Mouse (Mus musculus): ENCODE results near the gene Capn1. TPM values are rescaled to one million over a fixed set of nuclear protein-coding genes. Genes with fewer than 3 reads are reported as not detected.

Gene Capn1
- total and polyA plus RNA-seq, 2 experiments from 2014 or later = 3.3 to 7.7 TPM

GRCm38 (mm10) chr19:5954031-5954710 is 61.5 kb downstream of the Capn1 start:
- Histone ChIP-seq H3K4me2 (ENCODE audit: low read depth) (no peak overlapping the region), H3K4me3 (ENCODE audit: low read depth, low read length) (no peak overlapping the region), H3K36me3 (ENCODE audit: insufficient read depth) (peaks cover 25% of the 10 kb centered on the region), H3K4me1 (ENCODE audit: insufficient read depth) (no peaks in the 10 kb centered on the region), H3K9ac (no peak overlapping the region), H3K9me3 (ENCODE audit: low read length) (no peaks in the 10 kb centered on the region), H3K27ac (ENCODE audit: low read depth, low read length) (no peak overlapping the region), H3K27me3 (ENCODE audit: insufficient read depth, low read length) (no peaks in the 10 kb centered on the region)
- DNase-seq (no peak), ATAC-seq (no peak)
- 90% methylated on average over 22 of the region's 22 CpGs for WGBS
- no peak for TF ChIP-seq CTCF (IDR thresholded peaks at IDR 0.05; ENCODE audit: low read depth)

- H3K9me3 ChIP-seq (ENCODE audit: low read length) = no peaks in the 10 kb centered on the region
- no peak overlapping the region for H3K4me3 ChIP-seq (ENCODE audit: low read depth, low read length)
- 94% methylated on average over 19 of the region's 19 CpGs for WGBS
- TF ChIP-seq CTCF (IDR thresholded peaks at IDR 0.05; ENCODE audit: low read depth) = no peak
- ATAC-seq (no peak), DNase-seq (no peak)
- H3K4me2 ChIP-seq (ENCODE audit: low read depth) = no peak overlapping the region
- H3K27ac ChIP-seq (ENCODE audit: low read depth, low read length) = no peak overlapping the region
- H3K4me1 ChIP-seq (ENCODE audit: insufficient read depth) = no peaks in the 10 kb centered on the region
- peaks cover 27% of the 10 kb centered on the region for H3K36me3 ChIP-seq (ENCODE audit: insufficient read depth)
- H3K27me3 ChIP-seq (ENCODE audit: insufficient read depth, low read length) = no peaks in the 10 kb centered on the region
- H3K9ac ChIP-seq = no peak overlapping the region
These were observed 62.4 kb downstream of the Capn1 start for GRCm38 (mm10) chr19:5953201-5953770.

- Histone ChIP-seq H3K4me2 (ENCODE audit: low read depth) (no peak overlapping the region), H3K27ac (ENCODE audit: low read depth, low read length) (no peak overlapping the region), H3K4me3 (ENCODE audit: low read depth, low read length) (no peak overlapping the region), H3K9me3 (ENCODE audit: low read length) (no peaks in the 10 kb centered on the region), H3K9ac (no peak overlapping the region), H3K27me3 (ENCODE audit: insufficient read depth, low read length) (no peaks in the 10 kb centered on the region), H3K36me3 (ENCODE audit: insufficient read depth) (peaks cover 28% of the 10 kb centered on the region), H3K4me1 (ENCODE audit: insufficient read depth) (no peaks in the 10 kb centered on the region)
- ATAC-seq = no peak
- 93% methylated on average over 13 of the region's 13 CpGs for WGBS
- no peak for TF ChIP-seq CTCF (IDR thresholded peaks at IDR 0.05; ENCODE audit: low read depth)
- DNase-seq = no peak
These were observed 63.5 kb downstream of the Capn1 start for GRCm38 (mm10) chr19:5952071-5952691.

DNA sequence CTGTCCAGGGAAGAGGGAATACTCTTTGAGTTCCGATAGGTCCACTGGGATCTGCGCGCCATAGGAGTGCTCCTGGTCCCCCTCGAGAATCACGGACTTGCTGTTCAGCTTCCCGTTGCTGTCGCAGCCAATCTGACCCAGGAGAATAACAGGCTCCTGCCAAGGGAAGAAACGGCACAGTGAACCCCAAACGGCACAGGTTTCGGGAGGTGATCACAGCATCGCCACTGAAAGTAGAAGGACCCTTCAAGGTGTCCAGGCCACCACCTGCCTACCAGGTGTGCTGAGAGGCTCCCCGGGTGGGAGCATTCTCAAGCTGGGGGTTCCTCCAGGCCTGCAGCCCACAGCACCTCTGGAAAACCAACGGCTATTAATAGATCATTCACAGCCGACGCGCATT is 64.1 kb downstream of the Capn1 start:
- H3K9me3 ChIP-seq (ENCODE audit: low read length) = no peaks in the 10 kb centered on the region
- 93% methylated on average over 16 of the region's 16 CpGs for WGBS
- no peak overlapping the region for H3K9ac ChIP-seq
- H3K27me3 ChIP-seq (ENCODE audit: insufficient read depth, low read length) = no peaks in the 10 kb centered on the region
- TF ChIP-seq CTCF (IDR thresholded peaks at IDR 0.05; ENCODE audit: low read depth) = no peak
- DNase-seq = no peak
- no peaks in the 10 kb centered on the region for H3K4me1 ChIP-seq (ENCODE audit: insufficient read depth)
- H3K4me3 ChIP-seq (ENCODE audit: low read depth, low read length) = no peak overlapping the region
- H3K4me2 ChIP-seq (ENCODE audit: low read depth) = no peak overlapping the region
- H3K36me3 ChIP-seq (ENCODE audit: insufficient read depth) = peaks cover 28% of the 10 kb centered on the region
- ATAC-seq = no peak
- no peak overlapping the region for H3K27ac ChIP-seq (ENCODE audit: low read depth, low read length)

GRCm38 (mm10) chr19:5950218-5950617 is 65.5 kb downstream of the Capn1 start:
- Histone ChIP-seq H3K9me3 (ENCODE audit: low read length) (no peaks in the 10 kb centered on the region), H3K4me2 (ENCODE audit: low read depth) (no peak overlapping the region), H3K27me3 (ENCODE audit: insufficient read depth, low read length) (no peaks in the 10 kb centered on the region), H3K4me1 (ENCODE audit: insufficient read depth) (no peaks in the 10 kb centered on the region), H3K36me3 (ENCODE audit: insufficient read depth) (peaks cover 28% of the 10 kb centered on the region), H3K27ac (ENCODE audit: low read depth, low read length) (no peak overlapping the region), H3K4me3 (ENCODE audit: low read depth, low read length) (no peak overlapping the region), H3K9ac (no peak overlapping the region)
- 93% methylated on average over 11 of the region's 11 CpGs for WGBS
- no peak for DNase-seq
- no peak for TF ChIP-seq CTCF (IDR thresholded peaks at IDR 0.05; ENCODE audit: low read depth)
- no peak for ATAC-seq

GRCm38 (mm10) chr19:5945891-5946290 is 69.8 kb downstream of the Capn1 start:
- no peak for TF ChIP-seq CTCF (IDR thresholded peaks at IDR 0.05; ENCODE audit: low read depth)
- 81% methylated on average over 8 of the region's 8 CpGs for WGBS
- H3K27me3 ChIP-seq (ENCODE audit: insufficient read depth, low read length) = no peaks in the 10 kb centered on the region
- no peak overlapping the region for H3K4me2 ChIP-seq (ENCODE audit: low read depth)
- peaks cover 18% of the 10 kb centered on the region; the same call in 1 of the 2 replicates for H3K36me3 ChIP-seq (ENCODE audit: insufficient read depth)
- H3K9me3 ChIP-seq (ENCODE audit: low read length) = no peaks in the 10 kb centered on the region
- H3K4me3 ChIP-seq (ENCODE audit: low read depth, low read length) = no peak overlapping the region
- no peak overlapping the region for H3K9ac ChIP-seq
- no peaks in the 10 kb centered on the region for H3K4me1 ChIP-seq (ENCODE audit: insufficient read depth)
- ATAC-seq (no peak), DNase-seq (no peak)
- no peak overlapping the region for H3K27ac ChIP-seq (ENCODE audit: low read depth, low read length)

- ATAC-seq (no peak), DNase-seq (no peak)
- H3K27ac ChIP-seq (ENCODE audit: low read depth, low read length) = no peak overlapping the region
- peaks cover 13% of the 10 kb centered on the region; the same call in 1 of the 2 replicates for H3K36me3 ChIP-seq (ENCODE audit: insufficient read depth)
- no peaks in the 10 kb centered on the region for H3K4me1 ChIP-seq (ENCODE audit: insufficient read depth)
- no peak overlapping the region for H3K9ac ChIP-seq
- H3K4me3 ChIP-seq (ENCODE audit: low read depth, low read length) = no peak overlapping the region
- no peaks in the 10 kb centered on the region for H3K27me3 ChIP-seq (ENCODE audit: insufficient read depth, low read length)
- no peak for TF ChIP-seq CTCF (IDR thresholded peaks at IDR 0.05; ENCODE audit: low read depth)
- no peaks in the 10 kb centered on the region for H3K9me3 ChIP-seq (ENCODE audit: low read length)
- H3K4me2 ChIP-seq (ENCODE audit: low read depth) = no peak overlapping the region
- WGBS = 82% methylated on average over 7 of the region's 7 CpGs
These were observed 70.7 kb downstream of the Capn1 start for GRCm38 (mm10) chr19:5945027-5945426.

Measured in forebrain, postnatal 0 days (tissue).